Mouse (Mus musculus) subcutaneous adipose tissue, adult 2 months (tissue): Measurements from ENCODE around the gene Mup22. TPM values are rescaled to one million over a fixed set of nuclear protein-coding genes. Genes with fewer than 3 reads are reported as not detected.

Source experiments
- polyA plus RNA-seq: library from polyadenylated mRNA; depleted of rRNA; stranded (reverse); fragments of >200 nt; gene quantifications from 2 replicates; pipeline ENCODE4 v1.2.3, GENCODE M21; 2012; ENCODE audit warnings: low replicate concordance; rRNA removed

Mup22 gene
- polyA plus RNA-seq, result 1.5 and 5.2 TPM in 2 replicates

DNA sequence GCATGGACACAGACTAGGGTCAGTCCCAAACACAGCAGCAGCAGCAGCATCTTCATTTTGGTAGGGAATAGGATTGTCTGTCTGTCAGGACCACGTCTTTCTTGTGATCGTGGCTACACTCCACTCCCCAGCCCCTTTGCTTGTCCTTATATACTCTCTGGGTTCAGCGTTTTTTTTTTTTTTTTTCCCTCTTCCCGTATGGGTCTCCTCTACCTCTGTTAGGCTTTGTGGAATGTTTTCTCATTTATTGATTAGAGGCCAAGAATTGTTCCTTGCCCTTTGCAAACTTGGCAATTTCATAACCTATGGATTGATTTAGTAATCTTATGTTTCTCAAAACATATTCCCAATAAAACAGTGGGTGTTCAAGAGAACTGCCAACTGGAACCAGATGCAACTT lies at the start of gene Mup22:
Gene Mup22, minus strand, starts transcription at position 101 of the 400 bp plus-strand sequence.

Other genes with a start within 250 kb of the Mup22 start
- gene Mup10, start 239.3 kb downstream of the Mup22 start, polyA plus RNA-seq, result 0.36 and 0.85 TPM in 2 replicates
- not detected in 2 replicates for gene Mup11, start 159.1 kb downstream of the Mup22 start, polyA plus RNA-seq
- gene Mup12, start 80.1 kb downstream of the Mup22 start, polyA plus RNA-seq, result not detected in 2 replicates